Mouse (Mus musculus) MEL (cell line): ENCODE data around the gene Wdfy1. TPM values are rescaled to one million over a fixed set of nuclear protein-coding genes. Genes with fewer than 3 reads are reported as not detected.

ENCODE experiments used
- DNase-seq: peaks from one replicate; pipeline ENCODE4 v3.0.0; 2011; ENCODE audit warnings: low read depth, low spot score
- H3K27ac ChIP-seq: 2 replicates; pipeline ENCODE4 v1.5.1; 2012; ENCODE audit warnings: low read depth, mild to moderate bottlenecking, control low read depth, low read length, moderate library complexity; ENCODE audit not compliant: control insufficient read depth
- H3K27me3 ChIP-seq, 2 experiments: fragments of 150-350 bp in 1 of 2; sonication (generic) in 1 of 2; 2 replicates each; pipeline ENCODE4 v1.6.1; 2012; ENCODE audit warnings: low read length in 2 of 2, mild to moderate bottlenecking in 2 of 2, improper control_type of control experiment in 1 of 2, moderate library complexity in 1 of 2; ENCODE audit not compliant: insufficient read depth in 2 of 2, control insufficient read depth in 1 of 2
- H3K36me3 ChIP-seq, 2 experiments: 2 replicates each; pipeline ENCODE4 v1.6.1; 2012 to 2014; ENCODE audit warnings: low read length in 2 of 2, improper control_type of control experiment in 1 of 2, inconsistent platforms in 1 of 2, mild to moderate bottlenecking in 1 of 2; ENCODE audit not compliant: insufficient read depth in 2 of 2, control insufficient read depth in 1 of 2
- H3K4me1 ChIP-seq, 2 experiments: fragments of 150-350 bp in 1 of 2; sonication (generic) in 1 of 2; 2 replicates each; pipeline ENCODE4 v1.6.1; 2012; ENCODE audit warnings: low read length in 2 of 2, improper control_type of control experiment in 1 of 2, mild to moderate bottlenecking in 1 of 2; ENCODE audit not compliant: insufficient read depth in 2 of 2, control insufficient read depth in 1 of 2
- H3K4me3 ChIP-seq, 2 experiments: fragments of 150-350 bp in 1 of 2; sonication (generic) in 1 of 2; 2 replicates each; pipeline ENCODE4 v1.5.1; 2012; ENCODE audit warnings: low read depth in 2 of 2, low read length in 2 of 2, mild to moderate bottlenecking in 2 of 2, moderate library complexity in 2 of 2, control low read depth in 1 of 2, improper control_type of control experiment in 1 of 2; ENCODE audit not compliant: control insufficient read depth in 1 of 2, insufficient read depth in 1 of 2
- H3K79me2 ChIP-seq: 2 replicates; pipeline ENCODE4 v1.6.1; 2012; ENCODE audit warnings: mild to moderate bottlenecking, low read length, moderate library complexity; ENCODE audit not compliant: control insufficient read depth, poor library complexity, insufficient read depth
- H3K9ac ChIP-seq: 2 replicates; pipeline ENCODE4 v1.6.1; 2012; ENCODE audit warnings: low read depth, mild to moderate bottlenecking, control low read depth, low read length, moderate library complexity; ENCODE audit not compliant: control insufficient read depth, poor library complexity, severe bottlenecking
- H3K9me3 ChIP-seq: fragments of 150-350 bp; sonication (generic); replicated peaks from 2 replicates; pipeline ENCODE4 v1.6.1; 2012; ENCODE audit warnings: mild to moderate bottlenecking, low read length, improper control_type of control experiment, moderate library complexity; ENCODE audit not compliant: insufficient read depth
- CHD1 ChIP-seq: IDR thresholded peaks from 2 replicates; pipeline ENCODE4 v1.6.1; 2012; ENCODE audit warnings: low read depth, mild to moderate bottlenecking, inconsistent platforms, low read length, improper control_type of control experiment
- CHD2 ChIP-seq: IDR thresholded peaks from 2 replicates; pipeline ENCODE4 v1.6.1; 2011; ENCODE audit warnings: low read length, improper control_type of control experiment
- ELF1 ChIP-seq: IDR thresholded peaks from 2 replicates; pipeline ENCODE4 v1.6.1; 2014; ENCODE audit warnings: low read depth, mild to moderate bottlenecking, inconsistent platforms, low read length, improper control_type of control experiment, moderate library complexity
- GABPA ChIP-seq: IDR thresholded peaks from 2 replicates; pipeline ENCODE4 v1.6.1; 2012; ENCODE audit warnings: low read depth, mild to moderate bottlenecking, inconsistent platforms, low read length, improper control_type of control experiment, moderate library complexity
- KAT2A ChIP-seq: conservative IDR thresholded peaks from 2 replicates; pipeline ENCODE4 v1.6.1; 2012; ENCODE audit warnings: low read depth, low read length, improper control_type of control experiment, inconsistent platforms
- MAFK ChIP-seq: IDR thresholded peaks from 2 replicates; pipeline ENCODE4 v1.6.1; 2011; ENCODE audit warnings: low read depth, mild to moderate bottlenecking, low read length, improper control_type of control experiment, borderline replicate concordance
- MAZ ChIP-seq: IDR thresholded peaks from 2 replicates; pipeline ENCODE4 v1.6.1; 2012; ENCODE audit warnings: low read depth, mild to moderate bottlenecking, inconsistent platforms, low read length, improper control_type of control experiment
- MEF2A ChIP-seq: IDR thresholded peaks from 2 replicates; pipeline ENCODE4 v1.6.1; 2014; ENCODE audit warnings: low read depth, mild to moderate bottlenecking, inconsistent platforms, low read length, improper control_type of control experiment; ENCODE audit not compliant: poor library complexity, insufficient replicate concordance, severe bottlenecking; ENCODE audit errors: extremely low read depth
- MXI1 ChIP-seq: IDR thresholded peaks from 2 replicates; pipeline ENCODE4 v1.6.1; 2011; ENCODE audit warnings: mild to moderate bottlenecking, low read depth, low read length, improper control_type of control experiment
- MYB ChIP-seq: IDR thresholded peaks from 2 replicates; pipeline ENCODE4 v1.6.1; 2011; ENCODE audit warnings: mild to moderate bottlenecking, low read depth, low read length, improper control_type of control experiment
- NELFE ChIP-seq: IDR thresholded peaks from 2 replicates; pipeline ENCODE4 v1.6.1; 2011; ENCODE audit warnings: low read depth, low read length, improper control_type of control experiment
- POLR2AphosphoS2 ChIP-seq: IDR thresholded peaks from 2 replicates; pipeline ENCODE4 v1.6.1; 2011; ENCODE audit warnings: low read length, improper control_type of control experiment
- RAD21 ChIP-seq: IDR thresholded peaks from 2 replicates; pipeline ENCODE4 v1.6.1; 2011; ENCODE audit warnings: mild to moderate bottlenecking, low read depth, low read length, improper control_type of control experiment
- RCOR1 ChIP-seq: IDR thresholded peaks from 2 replicates; pipeline ENCODE4 v1.6.1; 2012; ENCODE audit warnings: low read depth, mild to moderate bottlenecking, inconsistent platforms, low read length, improper control_type of control experiment
- SMC3 ChIP-seq: IDR thresholded peaks from 2 replicates; pipeline ENCODE4 v1.6.1; 2011; ENCODE audit warnings: low read depth, low read length, improper control_type of control experiment
- TAL1 ChIP-seq: IDR thresholded peaks from 2 replicates; pipeline ENCODE4 v1.6.1; 2012; ENCODE audit warnings: mild to moderate bottlenecking, inconsistent platforms, low read length, moderate library complexity, mixed read lengths
- UBTF ChIP-seq: IDR thresholded peaks from 2 replicates; pipeline ENCODE4 v1.6.1; 2012; ENCODE audit warnings: low read depth, mild to moderate bottlenecking, inconsistent platforms, low read length, improper control_type of control experiment, moderate library complexity, borderline replicate concordance; ENCODE audit not compliant: insufficient read depth
- USF1 ChIP-seq: IDR thresholded peaks from 2 replicates; pipeline ENCODE4 v1.6.1; 2014; ENCODE audit warnings: low read depth, mild to moderate bottlenecking, inconsistent platforms, low read length, improper control_type of control experiment, moderate library complexity
- ZC3H11A ChIP-seq: IDR thresholded peaks from 2 replicates; pipeline ENCODE4 v1.6.1; 2012; ENCODE audit warnings: low read depth, mild to moderate bottlenecking, inconsistent platforms, low read length, improper control_type of control experiment
- ZMIZ1 ChIP-seq: IDR thresholded peaks from 2 replicates; pipeline ENCODE4 v1.6.1; 2012; ENCODE audit warnings: low read depth, mild to moderate bottlenecking, inconsistent platforms, low read length, improper control_type of control experiment, moderate library complexity
- polyA plus RNA-seq, 2 experiments: library from polyadenylated mRNA; stranded (reverse) in 1 of 2; unstranded in 1 of 2; fragments of >175 nt in 1 of 2; fragments of >200 nt in 1 of 2; gene quantifications; 2 replicates each; pipeline versions ENCODE4 v1.2.1 to v1.2.4; 2012; ENCODE audit warnings: low replicate concordance in 2 of 2, low read depth in 1 of 2; ENCODE audit not compliant: insufficient read length in 2 of 2, insufficient read depth in 1 of 2, missing spikeins in 1 of 2
- total RNA-seq: library from RNA; depleted of rRNA; stranded (reverse); fragments of 300-350 nt; gene quantifications from 2 replicates; pipeline ENCODE4 v1.2.3, GENCODE M21; 2012

The Wdfy1 gene
- total and polyA plus RNA-seq, 3 experiments: 17.6 to 25.0 TPM; not detected in 1

- no peak for TF ChIP-seq MEF2A
- TF ChIP-seq ZC3H11A: no peak
- TF ChIP-seq ELF1: peak; percentile 72
- no peak for TF ChIP-seq ZMIZ1
- no peak for TF ChIP-seq MAFK
- no peak for TF ChIP-seq MAZ
- no peak for TF ChIP-seq UBTF
- TF ChIP-seq CHD1: no peak
These were observed 14.6 kb downstream of the Wdfy1 start (continued) for GRCm38 (mm10) chr1:79761106-79761916.

- no peak overlapping the region for H3K27ac ChIP-seq
- H3K27me3 ChIP-seq: no peaks in the 10 kb centered on the region
- H3K4me1 ChIP-seq: peaks cover 5 to 14% of the 10 kb centered on the region in 2 experiments
These were observed 15.3 kb downstream of the Wdfy1 start for GRCm38 (mm10) chr1:79760656-79761055.

GRCm38 (mm10) chr1:79759436-79759972 is 16.4 kb downstream of the Wdfy1 start:
- Histone ChIP-seq H3K9me3 (no peaks in the 10 kb centered on the region), H3K27ac (no peak overlapping the region), H3K36me3 (peaks cover 0 to 17% of the 10 kb centered on the region in 2 experiments; a peak in 2 of 4 replicates), H3K27me3 (no peaks in the 10 kb centered on the region), H3K4me3 (no peak overlapping the region), H3K79me2 (peaks cover 12% of the 10 kb centered on the region), H3K4me1 (peaks cover 5 to 14% of the 10 kb centered on the region in 2 experiments), H3K9ac (no peak overlapping the region)
- DNase-seq: no peak
- no peak for TF ChIP-seq NELFE
- no peak for TF ChIP-seq RCOR1
- TF ChIP-seq MAFK: no peak
- TF ChIP-seq MYB: no peak
- TF ChIP-seq CHD1: no peak
- TF ChIP-seq RAD21: no peak
- TF ChIP-seq ZC3H11A: no peak
- no peak for TF ChIP-seq MEF2A
- TF ChIP-seq MXI1: no peak
- TF ChIP-seq TAL1: no peak
- no peak for TF ChIP-seq CHD2
- TF ChIP-seq POLR2AphosphoS2: no peak
- TF ChIP-seq SMC3: no peak
- TF ChIP-seq KAT2A: no peak
- no peak for TF ChIP-seq MAZ
- no peak for TF ChIP-seq GABPA
- no peak for TF ChIP-seq USF1

More at GRCm38 (mm10) chr1:79760656-79761055, 15.3 kb downstream of the Wdfy1 start:
- TF ChIP-seq ZC3H11A (no peak), MXI1 (no peak)
- DNase-seq: peak; percentile 24
- Histone ChIP-seq H3K36me3 (peaks cover 0 to 17% of the 10 kb centered on the region in 2 experiments; a peak in 2 of 4 replicates), H3K9ac (peak overlapping the region; percentile 98), H3K4me3 (peak overlapping the region; percentile 56 to 99), H3K9me3 (no peaks in the 10 kb centered on the region), H3K79me2 (peaks cover 12% of the 10 kb centered on the region)
